Mouse (Mus musculus): ENCODE data around the gene Pdpn.
A peak's percentile ranks its signal among the peaks of the same experiment; 100 is the strongest.

Gene Pdpn

GRCm38 (mm10) chr4:143239615-143240201 is 59.7 kb downstream of the Pdpn start:
- no peak for DNase-seq (ENCODE audit: low read depth, low spot score)

- DNase-seq (ENCODE audit: low read depth, low spot score), result no peak
These were observed 60.2 kb downstream of the Pdpn start for GRCm38 (mm10) chr4:143239117-143239516.

- DNase-seq (ENCODE audit: low read depth, low spot score), result peak; percentile 5
These were observed 60.9 kb downstream of the Pdpn start for GRCm38 (mm10) chr4:143238241-143239031.

- DNase-seq (ENCODE audit: low read depth, low spot score), result no peak
These were observed 67.5 kb downstream of the Pdpn start for GRCm38 (mm10) chr4:143231790-143232422.

GRCm38 (mm10) chr4:143231110-143231509 is 68.3 kb downstream of the Pdpn start:
- no peak for DNase-seq (ENCODE audit: low read depth, low spot score)

GRCm38 (mm10) chr4:143227976-143228375 is 71.4 kb downstream of the Pdpn start:
- no peak for DNase-seq (ENCODE audit: low read depth, low spot score)

GRCm38 (mm10) chr4:143225886-143226285 is 73.5 kb downstream of the Pdpn start:
- no peak for DNase-seq (ENCODE audit: low read depth, low spot score)

GRCm38 (mm10) chr4:143219316-143219751 is 80.0 kb downstream of the Pdpn start:
- DNase-seq (ENCODE audit: low read depth, low spot score), result no peak

- DNase-seq (ENCODE audit: low read depth, low spot score), result no peak
These were observed 80.5 kb downstream of the Pdpn start for GRCm38 (mm10) chr4:143218858-143219257.

All from skeletal muscle tissue, adult 2 months (tissue).